Mouse (Mus musculus): Measurements from ENCODE around the gene Tsga10ip. TPM values are rescaled to one million over a fixed set of nuclear protein-coding genes. Genes with fewer than 3 reads are reported as not detected.
A peak's percentile ranks its signal among the peaks of the same experiment; 100 is the strongest.

Gene Tsga10ip
- polyA plus RNA-seq, 2 experiments = 0.14 TPM; not detected in 1

DNA sequence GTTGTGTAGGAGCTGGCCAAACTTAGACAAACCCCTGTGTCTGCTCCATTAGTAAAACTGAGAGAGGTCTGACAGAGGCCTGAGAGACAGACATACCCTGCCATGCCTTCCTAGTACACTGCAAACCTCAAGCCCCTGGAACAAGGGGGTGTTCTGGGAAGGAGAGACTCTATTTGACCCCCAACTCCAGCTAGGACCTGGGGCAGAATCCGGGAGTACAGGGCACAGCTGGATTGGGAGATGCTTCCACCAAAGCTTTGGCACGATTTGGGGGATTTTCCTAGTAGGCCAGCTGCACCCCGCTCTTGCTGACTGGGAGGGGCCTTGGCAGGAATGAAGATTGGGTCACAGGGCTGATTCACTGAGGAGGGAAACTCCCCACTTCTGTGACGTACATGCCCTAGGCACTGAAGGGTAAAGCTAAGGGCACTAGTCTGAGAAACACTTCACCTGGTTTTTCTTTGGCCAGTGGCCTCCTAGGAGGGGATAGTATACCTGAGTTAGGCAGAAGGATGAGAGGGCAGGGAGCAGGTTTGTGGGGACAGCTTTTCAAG lies 29.7 kb upstream of the Tsga10ip start:
- peaks cover 10% of the 10 kb centered on the region for H3K36me3 ChIP-seq (ENCODE audit: control insufficient read depth, insufficient read depth, low read length)
- no peaks in the 10 kb centered on the region for H3K9me3 ChIP-seq (ENCODE audit: control insufficient read depth, low read length)
- H3K4me1 ChIP-seq (ENCODE audit: control insufficient read depth, insufficient read depth, low read length) = peaks cover 14% of the 10 kb centered on the region
- no peaks in the 10 kb centered on the region for H3K27me3 ChIP-seq (ENCODE audit: control insufficient read depth, insufficient read depth, low read length)
- no peak overlapping the region for H3K9ac ChIP-seq (ENCODE audit: low read depth, low read length, severe bottlenecking)
- ATAC-seq (ENCODE audit: low FRiP score, low read depth) = no peak
- no peak overlapping the region for H3K27ac ChIP-seq (replicated peaks; ENCODE audit: low read depth, low read length)
- TF ChIP-seq POLR2A (IDR thresholded peaks at IDR 0.05; ENCODE audit: borderline replicate concordance, extremely low read depth, insufficient read depth, insufficient read length) = no peak
- H3K4me3 ChIP-seq (replicated peaks; ENCODE audit: low read length) = no peak overlapping the region
- no peak overlapping the region for H3K4me2 ChIP-seq (replicated peaks; ENCODE audit: low read depth, low read length, severe bottlenecking)
- DNase-seq (ENCODE audit: low spot score) = no peak
- WGBS = 70% methylated on average over 4 of the region's 4 CpGs

DNA sequence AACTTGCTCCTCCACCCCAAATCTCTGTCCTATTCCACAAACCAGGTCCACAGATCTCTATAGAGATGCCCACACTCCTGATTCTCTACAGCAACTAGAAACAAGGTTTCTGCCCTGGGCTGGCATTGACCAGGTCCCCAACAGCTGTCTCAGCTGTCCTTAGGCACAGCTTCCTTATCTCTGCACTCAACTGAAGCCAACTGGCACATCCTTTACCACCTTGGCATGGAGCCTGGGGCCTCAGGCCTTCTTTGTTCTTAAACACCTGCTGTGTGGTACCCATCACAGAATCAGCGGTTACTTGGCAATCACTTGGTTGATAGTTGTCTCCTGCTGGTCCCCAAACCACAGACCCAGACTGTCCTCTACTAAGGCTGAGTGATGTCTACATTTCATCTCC lies 28.1 kb upstream of the Tsga10ip start:
- DNase-seq (ENCODE audit: low spot score) = no peak
- peaks cover 23% of the 10 kb centered on the region for H3K4me1 ChIP-seq (ENCODE audit: control insufficient read depth, insufficient read depth, low read length)
- no peak overlapping the region for H3K4me3 ChIP-seq (replicated peaks; ENCODE audit: low read length)
- H3K36me3 ChIP-seq (ENCODE audit: control insufficient read depth, insufficient read depth, low read length) = peaks cover 23% of the 10 kb centered on the region
- H3K27me3 ChIP-seq (ENCODE audit: control insufficient read depth, insufficient read depth, low read length) = no peaks in the 10 kb centered on the region
- no peak for ATAC-seq (ENCODE audit: low FRiP score, low read depth)
- 93% methylated on average over 1 of the region's 1 CpGs for WGBS
- no peak overlapping the region for H3K9ac ChIP-seq (ENCODE audit: low read depth, low read length, severe bottlenecking)
- no peaks in the 10 kb centered on the region for H3K9me3 ChIP-seq (ENCODE audit: control insufficient read depth, low read length)
- TF ChIP-seq POLR2A (IDR thresholded peaks at IDR 0.05; ENCODE audit: borderline replicate concordance, extremely low read depth, insufficient read depth, insufficient read length) = no peak
- H3K27ac ChIP-seq (replicated peaks; ENCODE audit: low read depth, low read length) = no peak overlapping the region
- no peak overlapping the region for H3K4me2 ChIP-seq (replicated peaks; ENCODE audit: low read depth, low read length, severe bottlenecking)

DNA sequence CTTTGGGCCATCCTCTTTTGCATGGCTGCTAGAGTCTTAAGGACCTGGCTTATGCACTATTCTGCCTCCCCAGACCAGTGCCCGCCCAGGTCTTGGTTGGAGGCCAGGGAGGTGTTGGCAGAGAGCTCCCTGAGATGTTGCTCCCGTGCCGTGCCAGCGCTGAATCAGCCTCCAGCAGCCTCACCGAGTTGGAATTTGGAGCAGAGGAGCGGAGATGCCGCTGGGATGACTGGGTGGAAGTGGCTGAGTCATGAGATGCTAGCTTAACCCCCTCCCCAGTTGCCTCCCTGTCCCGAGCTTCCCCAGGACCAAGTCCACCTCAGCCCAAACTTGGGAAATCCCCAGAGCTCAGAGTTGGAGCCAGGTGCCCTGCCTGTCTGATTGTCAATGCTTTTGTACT lies 27.5 kb upstream of the Tsga10ip start:
- TF ChIP-seq POLR2A (IDR thresholded peaks at IDR 0.05; ENCODE audit: borderline replicate concordance, extremely low read depth, insufficient read depth, insufficient read length) = no peak
- 75% methylated on average over 8 of the region's 8 CpGs for WGBS
- Histone ChIP-seq H3K9me3 (ENCODE audit: control insufficient read depth, low read length) (no peaks in the 10 kb centered on the region), H3K27me3 (ENCODE audit: control insufficient read depth, insufficient read depth, low read length) (no peaks in the 10 kb centered on the region), H3K4me1 (ENCODE audit: control insufficient read depth, insufficient read depth, low read length) (peaks cover 23% of the 10 kb centered on the region), H3K4me3 (replicated peaks; ENCODE audit: low read length) (no peak overlapping the region), H3K27ac (replicated peaks; ENCODE audit: low read depth, low read length) (no peak overlapping the region), H3K9ac (ENCODE audit: low read depth, low read length, severe bottlenecking) (no peak overlapping the region), H3K4me2 (replicated peaks; ENCODE audit: low read depth, low read length, severe bottlenecking) (no peak overlapping the region), H3K36me3 (ENCODE audit: control insufficient read depth, insufficient read depth, low read length) (peaks cover 23% of the 10 kb centered on the region)
- DNase-seq (ENCODE audit: low spot score) = no peak
- no peak for ATAC-seq (ENCODE audit: low FRiP score, low read depth)

DNA sequence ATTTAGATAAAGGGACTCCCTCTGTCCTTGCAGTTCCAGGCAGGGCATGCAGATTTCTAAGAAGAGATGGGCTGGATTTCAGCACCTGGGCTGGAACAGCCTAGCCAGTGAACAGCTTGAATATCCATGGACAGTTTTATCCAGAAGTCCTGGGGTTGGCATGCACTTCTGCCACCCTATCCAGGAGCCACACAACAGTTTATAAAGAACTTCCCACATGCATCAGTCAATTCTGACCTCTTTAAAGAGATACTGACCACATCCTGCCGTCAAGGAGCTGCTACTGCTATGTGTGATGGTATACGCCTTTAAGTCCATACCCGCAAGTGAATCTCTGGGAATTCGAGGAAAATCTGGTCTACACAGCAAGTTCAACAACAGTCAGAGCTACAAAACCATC lies 26.9 kb upstream of the Tsga10ip start:
- 89% methylated on average over 4 of the region's 4 CpGs for WGBS

DNA sequence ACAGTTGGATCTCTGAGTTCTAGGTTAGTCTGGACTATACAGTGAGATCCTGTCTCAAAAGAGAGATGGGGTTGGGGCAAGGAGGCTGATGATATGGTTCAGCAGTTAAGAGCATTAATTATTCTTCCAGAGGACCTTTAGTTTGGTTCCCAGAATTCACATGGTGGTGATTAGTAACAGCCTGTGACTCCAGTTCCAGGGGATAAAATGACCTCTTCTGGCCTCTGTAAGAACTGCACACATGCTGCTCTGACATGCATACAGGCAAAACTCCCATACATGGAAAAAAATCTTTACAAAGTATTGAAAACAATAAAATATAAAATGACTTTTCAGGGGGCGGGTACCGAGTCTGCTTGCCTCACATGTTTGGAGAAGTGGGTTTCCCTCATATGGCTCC lies 25.8 kb upstream of the Tsga10ip start:
- 80% methylated on average over 2 of the region's 2 CpGs for WGBS

More for the DNA sequence above, 26.9 kb upstream of the Tsga10ip start:
- no peak for DNase-seq (ENCODE audit: low spot score)
- Histone ChIP-seq H3K4me1 (ENCODE audit: control insufficient read depth, insufficient read depth, low read length) (peaks cover 23% of the 10 kb centered on the region), H3K27me3 (ENCODE audit: control insufficient read depth, insufficient read depth, low read length) (no peaks in the 10 kb centered on the region), H3K4me2 (replicated peaks; ENCODE audit: low read depth, low read length, severe bottlenecking) (no peak overlapping the region), H3K9ac (ENCODE audit: low read depth, low read length, severe bottlenecking) (0 out of 2 replicates have a peak overlapping the region, but pooled peaks have one; percentile 2), H3K27ac (replicated peaks; ENCODE audit: low read depth, low read length) (no peak overlapping the region), H3K36me3 (ENCODE audit: control insufficient read depth, insufficient read depth, low read length) (peaks cover 23% of the 10 kb centered on the region), H3K4me3 (replicated peaks; ENCODE audit: low read length) (no peak overlapping the region), H3K9me3 (ENCODE audit: control insufficient read depth, low read length) (no peaks in the 10 kb centered on the region)
- ATAC-seq (ENCODE audit: low FRiP score, low read depth) = no peak
- no peak for TF ChIP-seq POLR2A (IDR thresholded peaks at IDR 0.05; ENCODE audit: borderline replicate concordance, extremely low read depth, insufficient read depth, insufficient read length)

More for the DNA sequence above, 25.8 kb upstream of the Tsga10ip start:
- Histone ChIP-seq H3K36me3 (ENCODE audit: control insufficient read depth, insufficient read depth, low read length) (peaks cover 26% of the 10 kb centered on the region), H3K9me3 (ENCODE audit: control insufficient read depth, low read length) (no peaks in the 10 kb centered on the region), H3K27ac (replicated peaks; ENCODE audit: low read depth, low read length) (no peak overlapping the region), H3K4me3 (replicated peaks; ENCODE audit: low read length) (no peak overlapping the region), H3K27me3 (ENCODE audit: control insufficient read depth, insufficient read depth, low read length) (no peaks in the 10 kb centered on the region), H3K4me1 (ENCODE audit: control insufficient read depth, insufficient read depth, low read length) (peaks cover 22% of the 10 kb centered on the region), H3K4me2 (replicated peaks; ENCODE audit: low read depth, low read length, severe bottlenecking) (no peak overlapping the region), H3K9ac (ENCODE audit: low read depth, low read length, severe bottlenecking) (no peak overlapping the region)
- ATAC-seq (ENCODE audit: low FRiP score, low read depth) (no peak), DNase-seq (ENCODE audit: low spot score) (peak; percentile 27)
- no peak for TF ChIP-seq POLR2A (IDR thresholded peaks at IDR 0.05; ENCODE audit: borderline replicate concordance, extremely low read depth, insufficient read depth, insufficient read length)

All from limb, embryonic 14.5 days (tissue).